Mouse (Mus musculus): ENCODE data around the gene Apol8.

DNA sequence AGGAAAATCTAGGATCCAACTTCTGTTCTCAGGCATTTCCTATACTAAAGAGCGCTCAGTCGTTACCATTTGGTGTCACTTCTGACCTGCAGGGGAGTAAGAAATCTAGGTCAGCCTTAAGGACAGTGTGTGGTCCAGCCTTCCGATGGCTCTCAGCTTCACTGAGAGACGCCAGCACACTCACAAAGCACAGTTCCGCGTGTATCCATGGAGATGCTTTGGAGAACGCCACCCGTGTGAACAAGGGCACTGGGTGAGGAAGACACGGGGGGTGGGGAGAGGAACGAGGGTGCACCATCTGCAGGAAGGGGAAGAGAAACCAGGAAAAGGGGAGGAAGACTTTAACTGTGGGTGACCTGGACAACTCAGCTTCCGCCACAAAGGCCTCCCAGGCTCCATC is 4.4 kb downstream of the Apol8 start:
- TF ChIP-seq CTCF (IDR thresholded peaks at IDR 0.05; ENCODE audit: insufficient read depth, low read length): no peak
- no peak for TF ChIP-seq POLR2A (IDR thresholded peaks at IDR 0.05; ENCODE audit: borderline replicate concordance, extremely low read depth, low read depth, low read length)

Data from lung, adult 2 months (tissue).